Mouse (Mus musculus): ENCODE data around the gene Stk39. TPM values are rescaled to one million over a fixed set of nuclear protein-coding genes. Genes with fewer than 3 reads are reported as not detected.

Gene Stk39
- polyA plus RNA-seq, 1 experiment from 2014 or later = 21.4 TPM

DNA sequence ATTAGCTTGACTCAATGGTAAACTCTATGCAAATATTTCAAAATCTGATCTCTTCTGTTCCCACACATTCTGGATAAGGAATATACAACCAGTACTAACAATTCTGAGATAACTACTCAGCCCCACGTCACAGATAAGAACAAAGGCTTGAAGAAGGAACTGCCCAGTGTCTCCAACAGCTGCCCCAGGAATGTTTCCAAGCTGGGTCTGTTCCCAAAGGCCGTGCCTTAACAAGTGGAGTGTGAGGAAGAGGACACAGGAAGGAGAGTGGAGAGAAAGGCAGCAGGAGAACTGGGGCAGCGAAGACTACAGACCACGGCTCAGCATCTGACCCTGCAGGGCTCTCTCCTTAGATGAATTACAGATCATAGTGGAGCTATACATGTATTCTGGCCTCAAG is 39.2 kb downstream of the Stk39 start:
- Histone ChIP-seq H3K9me3 (replicated peaks; ENCODE audit: control insufficient read depth, low read length, poor library complexity, severe bottlenecking) (no peaks in the 10 kb centered on the region), H3K27me3 (ENCODE audit: control insufficient read depth, insufficient read depth, low read depth, low read length) (no peaks in the 10 kb centered on the region), H3K9ac (ENCODE audit: low read depth, low read length) (no peak overlapping the region), H3K27ac (ENCODE audit: low read length) (no peak overlapping the region), H3K4me1 (ENCODE audit: control insufficient read depth, insufficient read depth, low read length) (peaks cover 6% of the 10 kb centered on the region; the same call in 1 of the 2 replicates), H3K4me2 (ENCODE audit: low read length) (no peak overlapping the region), H3K4me3 (ENCODE audit: low read depth, low read length) (no peak overlapping the region), H3K36me3 (ENCODE audit: control insufficient read depth, insufficient read depth, low read length) (no peaks in the 10 kb centered on the region)
- 67% methylated on average over 4 of the region's 4 CpGs for WGBS
- no peak for ATAC-seq

- Histone ChIP-seq H3K4me1 (ENCODE audit: control insufficient read depth, insufficient read depth, low read length) (peaks cover 6% of the 10 kb centered on the region; the same call in 1 of the 2 replicates), H3K27me3 (ENCODE audit: control insufficient read depth, insufficient read depth, low read depth, low read length) (no peaks in the 10 kb centered on the region), H3K36me3 (ENCODE audit: control insufficient read depth, insufficient read depth, low read length) (no peaks in the 10 kb centered on the region), H3K9me3 (replicated peaks; ENCODE audit: control insufficient read depth, low read length, poor library complexity, severe bottlenecking) (no peaks in the 10 kb centered on the region), H3K9ac (ENCODE audit: low read depth, low read length) (no peak overlapping the region), H3K4me3 (ENCODE audit: low read depth, low read length) (no peak overlapping the region), H3K27ac (ENCODE audit: low read length) (no peak overlapping the region), H3K4me2 (ENCODE audit: low read length) (no peak overlapping the region)
- 84% methylated on average over 14 of the region's 14 CpGs for WGBS
- ATAC-seq = no peak
These were observed 40.8 kb downstream of the Stk39 start for GRCm38 (mm10) chr2:68431024-68431962.

- H3K27ac ChIP-seq (ENCODE audit: low read length) = no peak overlapping the region
- WGBS = 89% methylated on average over 5 of the region's 5 CpGs
- H3K9ac ChIP-seq (ENCODE audit: low read depth, low read length) = no peak overlapping the region
- no peak for ATAC-seq
- no peaks in the 10 kb centered on the region for H3K9me3 ChIP-seq (replicated peaks; ENCODE audit: control insufficient read depth, low read length, poor library complexity, severe bottlenecking)
- peaks cover 4% of the 10 kb centered on the region; the same call in 1 of the 2 replicates for H3K4me1 ChIP-seq (ENCODE audit: control insufficient read depth, insufficient read depth, low read length)
- no peaks in the 10 kb centered on the region for H3K36me3 ChIP-seq (ENCODE audit: control insufficient read depth, insufficient read depth, low read length)
- no peaks in the 10 kb centered on the region for H3K27me3 ChIP-seq (ENCODE audit: control insufficient read depth, insufficient read depth, low read depth, low read length)
- no peak overlapping the region for H3K4me3 ChIP-seq (ENCODE audit: low read depth, low read length)
- H3K4me2 ChIP-seq (ENCODE audit: low read length) = no peak overlapping the region
These were observed 41.6 kb downstream of the Stk39 start for GRCm38 (mm10) chr2:68430493-68430892.

- no peak overlapping the region for H3K9ac ChIP-seq (ENCODE audit: low read depth, low read length)
- H3K27me3 ChIP-seq (ENCODE audit: control insufficient read depth, insufficient read depth, low read depth, low read length) = no peaks in the 10 kb centered on the region
- no peak overlapping the region for H3K27ac ChIP-seq (ENCODE audit: low read length)
- H3K4me1 ChIP-seq (ENCODE audit: control insufficient read depth, insufficient read depth, low read length) = no peaks in the 10 kb centered on the region; the same call in 1 of the 2 replicates
- no peak overlapping the region for H3K4me3 ChIP-seq (ENCODE audit: low read depth, low read length)
- WGBS = 93% methylated on average over 4 of the region's 4 CpGs
- no peaks in the 10 kb centered on the region for H3K36me3 ChIP-seq (ENCODE audit: control insufficient read depth, insufficient read depth, low read length)
- H3K9me3 ChIP-seq (replicated peaks; ENCODE audit: control insufficient read depth, low read length, poor library complexity, severe bottlenecking) = no peaks in the 10 kb centered on the region
- no peak overlapping the region for H3K4me2 ChIP-seq (ENCODE audit: low read length)
- ATAC-seq = no peak
These were observed 42.6 kb downstream of the Stk39 start for GRCm38 (mm10) chr2:68429436-68429835.

DNA sequence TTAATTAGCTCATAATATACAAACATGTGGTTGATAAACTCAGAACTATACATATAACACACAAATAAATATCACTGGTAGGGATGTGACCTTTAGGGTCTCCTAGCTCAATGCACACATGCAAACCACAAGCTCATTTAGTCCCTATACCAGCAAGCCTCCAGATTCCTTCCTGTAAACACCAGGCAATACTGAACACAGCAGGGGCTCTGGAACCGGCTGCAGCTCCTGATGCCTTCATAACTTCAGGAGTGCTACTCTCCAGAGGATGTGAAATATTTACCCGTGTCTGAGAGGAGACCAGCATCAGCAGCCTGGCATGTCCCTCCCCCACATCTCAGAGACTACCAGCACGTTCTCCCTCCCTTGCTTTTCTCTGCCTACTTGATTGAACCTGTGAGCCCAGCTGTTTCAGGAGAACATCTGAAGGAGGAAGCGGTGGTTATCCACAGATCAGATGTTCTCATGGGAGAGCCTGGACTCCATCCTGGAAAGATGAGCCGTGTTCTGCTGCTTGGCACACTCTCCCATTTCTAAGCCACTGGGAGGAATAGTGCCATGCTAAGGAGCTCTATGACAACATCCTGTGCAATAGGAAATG is 45.0 kb downstream of the Stk39 start:
- Histone ChIP-seq H3K27me3 (ENCODE audit: control insufficient read depth, insufficient read depth, low read depth, low read length) (no peaks in the 10 kb centered on the region), H3K4me1 (ENCODE audit: control insufficient read depth, insufficient read depth, low read length) (no peaks in the 10 kb centered on the region), H3K9ac (ENCODE audit: low read depth, low read length) (no peak overlapping the region), H3K4me2 (ENCODE audit: low read length) (no peak overlapping the region), H3K9me3 (replicated peaks; ENCODE audit: control insufficient read depth, low read length, poor library complexity, severe bottlenecking) (no peaks in the 10 kb centered on the region), H3K27ac (ENCODE audit: low read length) (no peak overlapping the region), H3K36me3 (ENCODE audit: control insufficient read depth, insufficient read depth, low read length) (no peaks in the 10 kb centered on the region), H3K4me3 (ENCODE audit: low read depth, low read length) (no peak overlapping the region)
- ATAC-seq = no peak
- 66% methylated on average over 5 of the region's 5 CpGs for WGBS

DNA sequence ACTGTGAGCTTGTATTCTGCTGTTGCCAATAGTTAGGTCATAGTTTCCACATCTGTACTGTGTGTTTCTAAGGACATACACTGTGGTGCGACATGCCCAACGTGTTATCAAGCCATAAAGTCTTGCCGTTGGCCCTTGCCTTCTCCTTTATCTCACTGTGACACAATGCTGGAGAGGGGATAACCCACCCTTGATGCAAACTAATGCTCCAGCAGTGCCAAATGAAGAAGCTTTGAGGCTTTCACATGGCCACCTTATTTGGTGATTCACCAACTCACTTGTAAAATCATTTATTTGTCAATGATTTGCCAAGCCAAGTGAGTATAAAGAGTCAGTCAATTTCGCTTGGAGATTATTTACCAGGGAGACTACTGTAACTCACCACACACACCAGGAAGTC is 46.0 kb downstream of the Stk39 start:
- H3K36me3 ChIP-seq (ENCODE audit: control insufficient read depth, insufficient read depth, low read length) = no peaks in the 10 kb centered on the region
- no peak overlapping the region for H3K4me3 ChIP-seq (ENCODE audit: low read depth, low read length)
- no peaks in the 10 kb centered on the region for H3K27me3 ChIP-seq (ENCODE audit: control insufficient read depth, insufficient read depth, low read depth, low read length)
- H3K9me3 ChIP-seq (replicated peaks; ENCODE audit: control insufficient read depth, low read length, poor library complexity, severe bottlenecking) = no peaks in the 10 kb centered on the region
- H3K4me2 ChIP-seq (ENCODE audit: low read length) = no peak overlapping the region
- 97% methylated on average over 4 of the region's 4 CpGs for WGBS
- no peak overlapping the region for H3K9ac ChIP-seq (ENCODE audit: low read depth, low read length)
- H3K4me1 ChIP-seq (ENCODE audit: control insufficient read depth, insufficient read depth, low read length) = no peaks in the 10 kb centered on the region
- no peak for ATAC-seq
- H3K27ac ChIP-seq (ENCODE audit: low read length) = no peak overlapping the region

DNA sequence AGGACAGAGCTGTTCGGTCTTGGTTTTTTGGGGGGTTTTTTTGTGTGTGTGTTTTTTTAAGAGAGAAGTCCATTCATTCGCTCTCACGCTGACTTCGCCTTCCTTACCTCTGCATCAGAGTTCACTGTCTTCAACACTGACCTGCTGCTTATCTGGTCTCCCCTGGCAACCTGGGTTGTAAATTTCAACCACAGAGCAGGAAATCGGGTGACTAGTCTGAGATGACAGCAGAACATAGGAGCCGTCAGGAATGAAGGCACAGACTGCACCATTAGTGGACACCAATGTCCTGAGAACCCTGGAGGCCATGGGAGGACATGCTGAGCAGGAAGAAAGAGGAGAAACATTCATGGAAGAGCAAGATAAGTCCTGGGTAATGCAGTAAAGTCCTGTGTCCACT is 51.1 kb downstream of the Stk39 start:
- ATAC-seq = no peak
- Histone ChIP-seq H3K27me3 (ENCODE audit: control insufficient read depth, insufficient read depth, low read depth, low read length) (no peaks in the 10 kb centered on the region), H3K27ac (ENCODE audit: low read length) (no peak overlapping the region), H3K4me3 (ENCODE audit: low read depth, low read length) (no peak overlapping the region), H3K4me2 (ENCODE audit: low read length) (no peak overlapping the region), H3K9ac (ENCODE audit: low read depth, low read length) (no peak overlapping the region), H3K36me3 (ENCODE audit: control insufficient read depth, insufficient read depth, low read length) (no peaks in the 10 kb centered on the region), H3K9me3 (replicated peaks; ENCODE audit: control insufficient read depth, low read length, poor library complexity, severe bottlenecking) (peaks cover 3% of the 10 kb centered on the region; the same call in 1 of the 2 replicates), H3K4me1 (ENCODE audit: control insufficient read depth, insufficient read depth, low read length) (no peaks in the 10 kb centered on the region)
- WGBS = 87% methylated on average over 6 of the region's 6 CpGs

- no peaks in the 10 kb centered on the region for H3K4me1 ChIP-seq (ENCODE audit: control insufficient read depth, insufficient read depth, low read length)
- H3K27ac ChIP-seq (ENCODE audit: low read length) = no peak overlapping the region
- H3K9ac ChIP-seq (ENCODE audit: low read depth, low read length) = no peak overlapping the region
- H3K4me3 ChIP-seq (ENCODE audit: low read depth, low read length) = no peak overlapping the region
- WGBS = 93% methylated on average over 6 of the region's 6 CpGs
- no peaks in the 10 kb centered on the region for H3K36me3 ChIP-seq (ENCODE audit: control insufficient read depth, insufficient read depth, low read length)
- peaks cover 3% of the 10 kb centered on the region; the same call in 1 of the 2 replicates for H3K9me3 ChIP-seq (replicated peaks; ENCODE audit: control insufficient read depth, low read length, poor library complexity, severe bottlenecking)
- no peaks in the 10 kb centered on the region for H3K27me3 ChIP-seq (ENCODE audit: control insufficient read depth, insufficient read depth, low read depth, low read length)
- ATAC-seq = no peak
- no peak overlapping the region for H3K4me2 ChIP-seq (ENCODE audit: low read length)
These were observed 51.8 kb downstream of the Stk39 start for GRCm38 (mm10) chr2:68420223-68420622.

DNA sequence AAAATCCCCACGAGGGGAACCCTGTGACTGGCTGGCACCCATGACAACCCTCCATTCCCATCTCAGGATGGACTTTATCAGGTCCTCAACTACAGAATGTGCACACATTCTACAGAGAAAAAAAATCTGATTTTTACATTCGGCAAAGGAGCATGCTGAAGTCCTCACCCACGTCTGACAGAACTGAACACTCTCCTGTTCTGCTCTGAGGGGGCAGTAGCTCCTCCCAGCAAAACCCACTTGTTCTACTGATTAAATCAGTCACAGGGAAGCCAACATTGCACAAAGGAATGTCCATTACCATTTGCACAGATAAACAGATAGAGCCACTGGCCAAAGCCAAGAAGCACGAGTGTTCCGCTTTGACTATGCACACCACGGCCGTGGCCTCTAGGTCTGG is 52.3 kb downstream of the Stk39 start:
- Histone ChIP-seq H3K36me3 (ENCODE audit: control insufficient read depth, insufficient read depth, low read length) (no peaks in the 10 kb centered on the region), H3K4me1 (ENCODE audit: control insufficient read depth, insufficient read depth, low read length) (no peaks in the 10 kb centered on the region), H3K9me3 (replicated peaks; ENCODE audit: control insufficient read depth, low read length, poor library complexity, severe bottlenecking) (peaks cover 3% of the 10 kb centered on the region; the same call in 1 of the 2 replicates), H3K9ac (ENCODE audit: low read depth, low read length) (no peak overlapping the region), H3K27ac (ENCODE audit: low read length) (no peak overlapping the region), H3K4me2 (ENCODE audit: low read length) (no peak overlapping the region), H3K27me3 (ENCODE audit: control insufficient read depth, insufficient read depth, low read depth, low read length) (no peaks in the 10 kb centered on the region), H3K4me3 (ENCODE audit: low read depth, low read length) (no peak overlapping the region)
- 90% methylated on average over 7 of the region's 7 CpGs for WGBS
- no peak for ATAC-seq

Measured in midbrain, embryonic 16.5 days (tissue).